Mouse (Mus musculus) heart, embryonic 10.5 days (tissue): ENCODE results near the gene Pipox. TPM values are rescaled to one million over a fixed set of nuclear protein-coding genes. Genes with fewer than 3 reads are reported as not detected.
A peak's percentile ranks its signal among the peaks of the same experiment; 100 is the strongest.

Source experiments
- DNase-seq: peaks from one replicate; pipeline ENCODE4 v3.0.0-alpha.2; 2017; ENCODE audit warnings: low spot score
- H3K27ac ChIP-seq: fragments of 300-500 bp; sonication (generic); 2 replicates; pipeline ENCODE4 v1.5.1; 2016; ENCODE audit warnings: mild to moderate bottlenecking
- H3K27me3 ChIP-seq: fragments of 300-500 bp; sonication (generic); 2 replicates; pipeline ENCODE4 v1.6.1; 2016; ENCODE audit warnings: mild to moderate bottlenecking; ENCODE audit not compliant: poor library complexity, insufficient read depth, severe bottlenecking
- H3K36me3 ChIP-seq: fragments of 300-500 bp; sonication (generic); 2 replicates; pipeline ENCODE4 v1.6.1; 2016; ENCODE audit warnings: mild to moderate bottlenecking, moderate library complexity
- H3K4me1 ChIP-seq: fragments of 300-500 bp; sonication (generic); 2 replicates; pipeline ENCODE4 v1.6.1; 2016; ENCODE audit warnings: mild to moderate bottlenecking
- H3K4me3 ChIP-seq: fragments of 300-500 bp; sonication (generic); 2 replicates; pipeline ENCODE4 v1.5.1; 2016; ENCODE audit warnings: mild to moderate bottlenecking, moderate library complexity
- H3K9me3 ChIP-seq: fragments of 300-500 bp; sonication (generic); 2 replicates; pipeline ENCODE4 v1.6.1; 2016; ENCODE audit warnings: mild to moderate bottlenecking, moderate library complexity
- WGBS: fragments of 180-500 bp; shearing (Covaris S2); methylation state at CpG from one replicate; pipeline ENCODE4 v1.1.7; 2016; 5-methylcytosine and 5-hydroxymethylcytosine counted together
- polyA plus RNA-seq: library from polyadenylated mRNA; unstranded; fragments of >200 nt; fragmentation: Nextera tagmentation; extraction: Ambion mirVana; gene quantifications from 2 replicates; pipeline ENCODE4 v1.2.1, GENCODE M21; 2016

The Pipox gene
- polyA plus RNA-seq, 1 experiment from 2014 or later = 3.0 TPM

DNA sequence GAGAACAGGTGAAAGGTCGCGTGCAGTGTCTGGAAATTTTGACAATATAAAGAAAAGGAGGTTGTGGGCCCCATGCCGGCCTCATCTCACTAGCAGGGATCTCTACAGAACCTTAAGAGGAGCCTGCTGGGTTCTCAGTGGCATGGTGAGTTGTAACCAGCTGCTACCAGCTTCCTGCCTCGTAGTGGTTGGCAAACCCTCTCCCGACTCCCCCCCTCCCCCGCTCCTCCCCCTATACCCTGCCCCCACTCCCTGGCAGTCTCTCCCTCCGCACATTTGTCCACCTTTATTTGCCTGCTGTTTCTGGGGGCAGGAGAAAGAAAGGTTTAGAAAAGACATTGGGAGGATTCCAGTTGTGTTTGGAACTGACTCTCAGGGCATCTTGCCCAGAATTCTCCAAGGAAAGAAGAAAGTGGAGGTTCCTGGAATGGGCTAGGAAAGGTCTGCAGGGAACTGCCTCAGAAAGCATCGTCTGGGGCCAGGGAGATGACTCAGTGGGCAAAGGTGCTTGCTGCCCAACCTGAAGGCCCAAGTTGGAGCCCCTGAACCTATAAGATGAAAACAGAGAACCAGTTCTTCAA lies 8.0 kb upstream of the Pipox start:
- Histone ChIP-seq H3K27ac (no peak overlapping the region), H3K4me1 (peaks cover 28% of the 10 kb centered on the region), H3K27me3 (peaks cover 48% of the 10 kb centered on the region), H3K4me3 (no peak overlapping the region), H3K36me3 (no peaks in the 10 kb centered on the region), H3K9me3 (no peaks in the 10 kb centered on the region)
- DNase-seq = no peak
- WGBS = 48% methylated on average over 8 of the region's 8 CpGs

DNA sequence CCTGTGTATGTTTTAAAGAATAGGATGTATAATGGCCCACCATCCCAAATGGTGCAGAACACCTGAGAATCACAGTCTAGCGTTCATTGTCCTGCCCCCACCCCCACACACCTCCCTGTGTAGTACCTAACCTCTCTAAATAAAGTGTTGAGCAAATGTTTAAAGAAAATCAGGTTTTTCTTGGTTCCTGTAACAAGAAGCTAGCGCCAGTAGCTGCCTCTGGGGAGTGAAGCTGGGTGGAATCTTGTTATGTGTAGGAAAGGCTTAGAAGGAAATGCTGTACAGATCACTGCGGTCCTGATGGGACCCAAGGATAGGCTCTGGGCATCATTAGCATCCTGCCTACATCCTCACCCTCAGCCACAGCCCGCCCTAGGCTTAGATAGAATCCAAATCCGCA lies 7.5 kb upstream of the Pipox start:
- peaks cover 27% of the 10 kb centered on the region for H3K4me1 ChIP-seq
- no peaks in the 10 kb centered on the region for H3K9me3 ChIP-seq
- DNase-seq = no peak
- peaks cover 49% of the 10 kb centered on the region for H3K27me3 ChIP-seq
- no peak overlapping the region for H3K27ac ChIP-seq
- no peaks in the 10 kb centered on the region for H3K36me3 ChIP-seq
- H3K4me3 ChIP-seq = no peak overlapping the region
- 61% methylated on average over 5 of the region's 5 CpGs for WGBS

DNA sequence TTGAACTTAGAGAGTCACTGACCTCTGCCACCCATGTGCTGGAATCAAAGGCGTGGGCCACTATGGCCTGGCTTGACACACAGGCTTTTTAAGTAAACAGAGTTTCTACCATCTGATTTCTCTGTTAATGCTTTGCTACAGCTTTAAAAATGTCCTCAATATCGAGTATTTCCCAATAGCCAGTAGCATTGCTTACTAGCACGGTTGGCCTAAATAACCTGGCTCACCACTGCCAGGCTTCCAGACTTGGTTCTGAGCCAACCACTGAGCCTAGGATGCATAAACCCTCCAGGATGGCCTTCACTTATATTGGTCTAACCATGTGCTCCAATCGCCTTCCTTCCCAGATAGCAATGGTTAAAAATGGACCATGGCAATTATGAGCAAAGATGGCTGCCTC lies 6.8 kb upstream of the Pipox start:
- no peaks in the 10 kb centered on the region for H3K36me3 ChIP-seq
- peaks cover 27% of the 10 kb centered on the region for H3K4me1 ChIP-seq
- no peaks in the 10 kb centered on the region for H3K9me3 ChIP-seq
- peaks cover 56% of the 10 kb centered on the region for H3K27me3 ChIP-seq
- 79% methylated on average over 4 of the region's 4 CpGs for WGBS
- no peak overlapping the region for H3K4me3 ChIP-seq
- no peak overlapping the region for H3K27ac ChIP-seq
- DNase-seq = no peak

DNA sequence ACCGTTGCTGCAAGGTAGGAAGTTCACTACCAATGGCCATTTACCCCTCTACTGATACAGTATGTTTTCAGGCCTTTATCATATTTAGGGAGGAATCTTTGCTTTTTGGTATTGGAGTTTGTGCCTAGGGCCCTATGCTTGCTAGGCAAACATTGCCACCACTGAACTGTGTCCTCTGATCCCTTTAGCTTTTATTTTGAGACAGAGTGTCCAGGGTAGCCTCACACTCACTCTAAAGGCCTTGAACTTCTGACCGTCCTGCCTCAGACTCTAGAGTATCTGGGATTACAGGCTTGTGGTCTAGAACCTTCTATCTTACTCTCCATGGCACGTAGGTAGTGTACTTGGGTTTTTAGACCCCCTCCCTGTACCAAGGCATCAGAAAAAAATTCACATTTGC lies 6.3 kb upstream of the Pipox start:
- DNase-seq = no peak
- H3K27me3 ChIP-seq = peaks cover 60% of the 10 kb centered on the region
- H3K4me1 ChIP-seq = peaks cover 27% of the 10 kb centered on the region
- no peak overlapping the region for H3K4me3 ChIP-seq
- H3K27ac ChIP-seq = no peak overlapping the region
- 76% methylated on average over 3 of the region's 3 CpGs for WGBS
- H3K36me3 ChIP-seq = no peaks in the 10 kb centered on the region
- no peaks in the 10 kb centered on the region for H3K9me3 ChIP-seq

DNA sequence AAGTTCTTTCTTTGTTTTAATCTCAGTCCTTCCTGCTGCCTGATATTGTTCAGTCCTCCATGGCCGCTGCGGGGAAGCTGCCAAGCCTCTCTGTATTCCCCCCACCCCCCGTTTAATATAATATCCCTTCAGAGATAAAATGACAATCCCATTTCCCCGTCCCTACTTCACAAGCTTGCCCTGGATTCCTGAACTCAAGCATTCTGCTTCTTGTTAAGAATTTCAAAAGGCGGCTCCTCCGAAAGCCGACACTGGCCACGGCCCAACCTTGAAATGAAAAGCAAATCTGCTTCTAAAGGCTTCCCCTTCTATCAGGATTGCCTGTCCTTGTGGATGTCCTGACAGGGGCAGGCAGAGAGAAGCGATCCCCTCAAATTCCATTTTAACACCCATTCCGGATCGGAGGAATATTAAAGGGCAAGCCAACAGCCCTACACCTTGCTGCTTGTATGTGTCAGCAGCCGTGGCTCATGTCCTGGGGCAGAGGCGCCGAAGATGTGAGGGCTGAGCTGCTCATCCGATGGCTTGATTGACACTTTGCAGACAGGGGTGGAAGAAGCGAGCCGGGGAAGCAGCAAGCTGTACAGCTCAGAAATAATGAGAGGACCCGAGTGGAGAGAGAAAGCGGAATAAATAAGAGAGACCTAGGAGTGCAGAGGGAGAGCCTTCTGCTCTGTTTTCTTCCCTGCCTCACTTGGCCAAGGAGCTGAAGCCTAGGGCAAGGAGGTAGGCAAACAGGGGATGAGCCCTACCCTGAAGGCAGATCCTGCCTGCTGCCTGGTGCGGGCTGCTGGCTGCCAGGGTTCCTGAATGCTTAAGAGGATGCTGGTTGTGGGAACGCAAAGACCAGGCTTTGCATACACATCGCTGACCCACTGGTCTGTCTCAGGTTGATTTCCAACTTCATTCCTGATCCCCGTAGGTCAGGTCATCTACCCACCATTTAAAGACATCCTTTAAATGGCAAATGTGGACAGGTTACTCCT lies 3.2 kb upstream of the Pipox start:
- no peaks in the 10 kb centered on the region for H3K36me3 ChIP-seq
- 20% methylated on average over 23 of the region's 23 CpGs for WGBS
- DNase-seq = no peak
- peak overlapping the region; percentile 38; the same call in 1 of the 2 replicates for H3K4me3 ChIP-seq
- H3K4me1 ChIP-seq = peaks cover 36% of the 10 kb centered on the region
- H3K9me3 ChIP-seq = no peaks in the 10 kb centered on the region
- no peak overlapping the region for H3K27ac ChIP-seq
- H3K27me3 ChIP-seq = peaks cover 59% of the 10 kb centered on the region

DNA sequence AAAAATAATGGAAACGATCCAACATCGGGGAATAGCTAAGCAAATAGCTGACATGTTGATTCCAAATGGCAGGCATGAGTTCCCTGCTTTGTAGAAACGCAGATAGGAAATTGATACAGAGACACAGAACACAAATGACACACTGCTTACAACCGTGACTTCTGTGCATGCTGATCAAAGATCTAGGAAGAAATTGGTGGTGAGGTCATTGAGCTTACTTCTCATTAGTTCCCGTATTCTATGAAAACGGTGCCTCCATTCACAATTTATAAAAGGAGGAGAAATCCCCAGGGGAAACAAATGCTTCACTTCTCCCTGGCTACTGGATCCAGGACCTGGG lies 2.6 kb upstream of the Pipox start:
- peaks cover 52% of the 10 kb centered on the region for H3K27me3 ChIP-seq
- H3K4me3 ChIP-seq = peak overlapping the region; percentile 38; the same call in 1 of the 2 replicates

DNA sequence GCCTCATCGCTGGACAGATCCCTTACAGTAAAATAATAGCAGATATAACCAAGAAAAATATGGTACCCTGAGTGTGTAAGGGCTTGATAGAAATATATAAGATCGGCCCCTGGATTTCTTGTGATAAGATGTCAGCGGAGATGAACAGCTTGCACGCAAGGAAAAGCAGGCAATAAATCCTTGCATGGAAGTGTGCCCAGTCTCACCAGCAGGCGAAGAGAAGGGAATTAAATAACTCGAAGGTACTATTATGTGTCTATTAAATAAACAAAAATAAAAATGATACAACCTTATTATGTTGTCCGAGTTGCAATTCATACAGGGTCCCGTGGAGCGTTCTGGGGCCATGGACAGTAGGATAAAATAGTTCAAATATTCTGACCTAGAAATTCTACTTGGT lies 2.1 kb upstream of the Pipox start:
- Histone ChIP-seq H3K4me3 (no peak overlapping the region), H3K9me3 (no peaks in the 10 kb centered on the region), H3K4me1 (peaks cover 31% of the 10 kb centered on the region), H3K27me3 (peaks cover 49% of the 10 kb centered on the region), H3K36me3 (no peaks in the 10 kb centered on the region), H3K27ac (no peak overlapping the region)
- DNase-seq = no peak
- WGBS = 86% methylated on average over 9 of the region's 9 CpGs

More for the DNA sequence above, 2.6 kb upstream of the Pipox start:
- 64% methylated on average over 6 of the region's 6 CpGs for WGBS
- Histone ChIP-seq H3K4me1 (peaks cover 31% of the 10 kb centered on the region), H3K36me3 (no peaks in the 10 kb centered on the region), H3K9me3 (no peaks in the 10 kb centered on the region), H3K27ac (no peak overlapping the region)
- DNase-seq = no peak

DNA sequence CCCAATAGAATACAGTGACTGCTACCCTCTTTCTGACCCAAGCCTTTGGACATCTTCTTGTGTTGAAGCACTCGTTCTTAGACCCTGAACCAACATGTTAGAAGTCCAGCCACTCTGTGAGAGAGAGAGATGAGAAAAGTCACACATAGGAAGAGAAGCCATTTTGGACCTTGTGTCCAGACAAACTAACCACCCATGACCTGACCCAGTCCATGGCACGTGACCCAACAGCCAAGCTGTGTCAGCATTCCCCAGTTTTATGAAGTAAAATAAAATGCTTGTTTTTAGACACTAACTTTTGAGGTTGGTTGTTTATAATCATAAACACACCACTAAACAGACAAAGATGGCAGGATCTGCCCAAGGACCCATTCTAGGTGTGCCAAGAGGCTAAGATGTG lies 1.1 kb upstream of the Pipox start:
- WGBS = 73% methylated on average over 2 of the region's 2 CpGs
- H3K27me3 ChIP-seq = peaks cover 40% of the 10 kb centered on the region
- no peaks in the 10 kb centered on the region for H3K9me3 ChIP-seq
- H3K36me3 ChIP-seq = no peaks in the 10 kb centered on the region
- no peak for DNase-seq
- H3K27ac ChIP-seq = no peak overlapping the region
- no peak overlapping the region for H3K4me3 ChIP-seq
- H3K4me1 ChIP-seq = peaks cover 31% of the 10 kb centered on the region

DNA sequence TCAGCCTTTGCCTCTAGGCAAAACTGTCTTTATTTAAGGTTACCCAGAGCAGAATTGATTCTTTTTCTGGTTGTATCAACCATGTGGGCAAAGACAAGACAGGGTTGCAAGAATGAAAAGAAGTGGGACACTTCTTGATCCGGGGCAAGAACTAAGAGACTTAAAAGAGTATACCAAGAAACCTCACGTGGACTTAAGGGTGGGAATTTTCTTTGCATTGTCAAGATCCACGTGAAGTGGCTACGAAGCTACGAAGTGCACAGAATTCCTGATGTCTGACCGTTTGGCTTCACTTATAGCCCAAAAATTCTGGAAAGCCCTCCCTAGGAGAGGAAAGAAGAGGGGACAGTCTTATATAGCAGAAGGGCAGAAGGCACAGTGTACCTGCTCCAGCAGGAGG lies 613 bp downstream of the Pipox start:
- Histone ChIP-seq H3K27ac (peak overlapping the region; percentile 69), H3K36me3 (no peaks in the 10 kb centered on the region), H3K27me3 (peaks cover 31% of the 10 kb centered on the region), H3K4me1 (peaks cover 31% of the 10 kb centered on the region), H3K9me3 (no peaks in the 10 kb centered on the region), H3K4me3 (peak overlapping the region; percentile 31; the same call in 1 of the 2 replicates)
- no peak for DNase-seq
- 36% methylated on average over 6 of the region's 6 CpGs for WGBS

DNA sequence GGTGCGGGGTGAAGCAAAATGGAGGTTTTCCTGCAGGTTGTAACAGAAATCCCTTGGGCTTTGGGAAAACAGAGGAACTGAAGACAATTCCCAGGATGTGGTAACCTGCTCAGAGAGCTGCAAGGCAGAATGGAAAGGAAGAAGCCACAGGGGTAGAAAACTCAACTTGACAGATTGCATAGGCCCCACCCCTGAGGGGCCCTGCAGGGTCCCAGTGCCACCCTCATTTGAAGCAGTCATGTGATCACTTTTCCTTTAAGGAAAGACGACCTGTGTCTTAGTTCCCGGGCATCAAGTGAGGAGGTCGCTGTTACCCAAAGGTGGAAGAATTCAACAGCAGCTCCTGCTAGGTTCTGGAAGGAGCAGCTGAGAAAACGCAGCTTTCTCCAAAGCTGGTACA lies 1.0 kb downstream of the Pipox start:
- Histone ChIP-seq H3K4me3 (no peak overlapping the region), H3K9me3 (no peaks in the 10 kb centered on the region), H3K27me3 (peaks cover 27% of the 10 kb centered on the region), H3K4me1 (peaks cover 33% of the 10 kb centered on the region), H3K27ac (0 out of 2 replicates have a peak overlapping the region, but pooled peaks have one; percentile 69), H3K36me3 (no peaks in the 10 kb centered on the region)
- WGBS = 13% methylated on average over 5 of the region's 5 CpGs
- DNase-seq = no peak

DNA sequence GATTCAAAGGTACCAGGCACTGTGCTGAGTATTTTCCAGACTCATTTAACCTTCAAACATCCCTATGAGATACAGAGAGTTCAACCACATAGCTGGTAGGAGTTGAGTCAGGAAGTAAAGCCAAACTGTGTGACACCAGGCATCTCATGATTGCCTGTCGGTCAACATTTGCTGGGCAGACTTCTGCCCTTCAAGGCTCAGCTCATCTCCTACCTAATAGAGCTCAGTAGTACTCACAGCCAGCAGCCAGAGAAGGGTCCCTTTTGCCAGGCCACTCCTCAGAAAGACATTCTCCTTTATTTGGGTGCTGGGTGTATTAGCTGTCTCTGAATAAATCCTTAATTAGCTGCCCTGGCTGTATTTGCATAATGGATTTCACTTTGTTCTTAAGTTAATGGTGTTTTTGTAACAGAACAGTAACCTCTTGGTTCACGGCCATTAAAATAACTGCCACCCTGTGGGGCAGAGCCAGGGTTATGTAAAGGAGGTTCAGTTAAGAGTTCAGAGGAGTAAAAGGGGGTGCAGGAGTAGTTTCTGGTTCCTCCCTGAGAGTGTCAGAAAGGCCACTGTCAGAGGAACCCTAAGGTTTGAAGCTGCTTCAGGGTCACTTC lies 3.1 kb downstream of the Pipox start:
- Histone ChIP-seq H3K27me3 (peaks cover 5% of the 10 kb centered on the region), H3K36me3 (no peaks in the 10 kb centered on the region), H3K27ac (no peak overlapping the region), H3K4me3 (no peak overlapping the region), H3K9me3 (no peaks in the 10 kb centered on the region), H3K4me1 (peaks cover 40% of the 10 kb centered on the region)
- WGBS = 65% methylated on average over 2 of the region's 2 CpGs
- DNase-seq = no peak

DNA sequence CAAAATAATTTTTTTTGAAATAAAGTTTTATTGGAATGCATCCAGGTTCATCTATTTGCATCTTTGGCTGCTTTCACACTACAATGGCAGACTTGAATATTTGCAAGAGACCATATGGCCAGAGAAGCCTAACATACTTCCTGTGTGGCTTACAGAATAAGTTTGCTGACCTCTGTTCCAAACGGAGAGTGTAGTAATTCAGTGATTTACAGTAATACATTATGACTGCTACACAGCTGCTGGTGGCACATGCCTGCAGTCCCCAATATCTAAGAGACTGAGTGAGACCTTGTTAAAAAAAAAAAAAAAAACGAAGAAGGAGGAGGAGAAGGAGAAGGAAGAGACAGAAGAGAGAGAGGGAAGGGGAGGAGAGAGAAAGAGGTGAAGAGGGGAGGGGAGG lies 4.4 kb downstream of the Pipox start:
- Histone ChIP-seq H3K27me3 (no peaks in the 10 kb centered on the region), H3K36me3 (no peaks in the 10 kb centered on the region), H3K27ac (no peak overlapping the region), H3K4me3 (no peak overlapping the region), H3K9me3 (no peaks in the 10 kb centered on the region), H3K4me1 (peaks cover 52% of the 10 kb centered on the region)
- DNase-seq = no peak
- WGBS = 40% methylated on average over 1 of the region's 2 CpGs

DNA sequence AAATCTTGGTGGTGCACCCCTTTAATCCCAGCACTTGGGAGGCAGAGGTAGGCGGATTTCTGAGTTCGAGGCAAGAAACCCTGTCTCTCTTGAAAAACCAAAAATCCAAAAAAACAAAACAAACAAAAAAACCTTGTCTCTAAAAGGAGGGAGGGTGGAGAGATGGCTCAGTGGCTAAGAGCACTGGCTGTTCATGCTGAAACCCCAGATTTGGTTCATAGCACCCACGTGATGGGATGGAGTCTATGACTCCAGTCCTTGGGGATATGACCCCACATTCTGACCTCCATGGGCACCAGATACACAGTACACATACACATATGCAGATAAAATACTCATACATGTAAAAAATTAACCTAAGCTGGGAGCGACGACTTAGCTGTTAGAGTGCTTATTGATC lies 5.0 kb downstream of the Pipox start:
- no peak for DNase-seq
- peaks cover 53% of the 10 kb centered on the region for H3K4me1 ChIP-seq
- no peaks in the 10 kb centered on the region for H3K27me3 ChIP-seq
- H3K27ac ChIP-seq = no peak overlapping the region
- no peak overlapping the region for H3K4me3 ChIP-seq
- WGBS = 85% methylated on average over 5 of the region's 5 CpGs
- no peaks in the 10 kb centered on the region for H3K9me3 ChIP-seq
- no peaks in the 10 kb centered on the region for H3K36me3 ChIP-seq
